Mouse (Mus musculus): ENCODE results near the gene Fgfrl1.

Gene Fgfrl1

DNA sequence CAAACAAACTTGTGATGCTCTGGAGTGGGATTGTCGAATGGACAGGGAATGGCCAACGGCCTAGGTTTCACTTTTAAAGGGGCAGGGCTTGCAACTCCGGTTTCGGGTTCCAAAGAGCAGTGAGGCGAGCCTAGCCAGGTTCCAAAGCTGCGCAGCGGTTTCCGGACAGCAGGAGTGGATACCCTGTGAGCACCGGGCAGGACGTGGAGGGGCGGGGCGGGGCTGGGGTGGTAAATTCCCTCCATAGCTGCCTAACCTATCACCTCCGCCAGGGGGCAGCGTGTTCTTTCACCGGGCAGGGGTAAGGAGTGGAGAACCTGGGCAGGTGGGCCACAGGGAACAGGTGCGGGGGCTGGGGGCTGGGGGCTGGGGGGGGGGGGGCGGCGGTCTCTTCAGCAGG is at the start of gene Fgfrl1:
Gene Fgfrl1, plus strand, starts transcription at position 112 of the 400 bp plus-strand sequence.
- DNase-seq (ENCODE audit: low spot score), result peak; percentile 64

DNA sequence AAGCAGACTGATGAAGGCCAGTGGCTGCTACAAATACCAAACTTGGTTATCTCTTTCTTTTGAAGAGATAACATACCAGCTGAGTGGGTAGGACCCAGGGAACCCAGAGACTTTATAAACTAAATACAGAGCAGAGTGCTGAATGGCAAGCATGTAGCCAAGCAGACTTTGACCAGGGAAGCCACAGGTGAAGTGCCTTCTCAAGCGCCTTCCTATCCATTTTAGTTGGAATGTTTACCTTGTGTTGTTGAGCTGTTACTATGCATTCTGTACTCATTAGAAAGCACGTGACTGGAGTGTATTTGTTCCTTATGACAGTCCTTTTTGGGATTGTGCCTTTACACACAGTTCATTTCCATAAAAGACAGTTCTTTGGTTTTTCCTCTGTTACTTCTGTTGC is 48.5 kb upstream of the Fgfrl1 start:
- no peak for DNase-seq (ENCODE audit: low spot score)

DNA sequence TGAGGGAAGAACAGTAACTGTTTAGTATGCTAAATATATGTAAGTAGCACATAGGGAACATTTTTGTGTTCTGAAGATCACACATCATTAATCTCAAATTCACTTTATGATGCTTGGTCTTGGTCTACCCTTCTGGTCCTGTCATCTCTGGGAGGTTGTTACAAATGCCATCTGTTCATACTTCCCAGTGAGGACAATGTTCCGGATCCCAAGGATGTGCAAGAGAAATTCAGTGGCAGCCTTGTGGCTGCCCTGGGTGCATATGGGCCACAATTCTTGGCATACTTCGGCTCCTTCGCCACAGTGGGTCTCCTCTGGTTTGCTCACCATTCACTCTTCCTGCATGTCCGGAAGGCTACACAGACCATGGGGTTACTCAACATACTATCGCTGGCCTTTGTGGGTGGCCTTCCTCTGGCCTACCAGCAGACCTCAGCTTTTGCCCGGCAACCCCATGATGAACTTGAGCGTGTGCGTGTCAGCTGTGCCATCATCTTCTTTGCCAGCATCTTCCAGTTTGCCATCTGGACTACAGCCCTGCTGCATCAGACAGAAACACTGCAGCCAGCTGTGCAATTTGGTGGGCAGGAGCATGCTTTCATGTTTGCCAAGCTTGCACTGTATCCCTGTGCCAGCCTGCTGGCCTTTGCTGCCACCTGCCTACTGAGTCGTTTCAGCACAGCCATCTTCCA is 46.4 kb upstream of the Fgfrl1 start:
- DNase-seq (ENCODE audit: low spot score), result no peak

DNA sequence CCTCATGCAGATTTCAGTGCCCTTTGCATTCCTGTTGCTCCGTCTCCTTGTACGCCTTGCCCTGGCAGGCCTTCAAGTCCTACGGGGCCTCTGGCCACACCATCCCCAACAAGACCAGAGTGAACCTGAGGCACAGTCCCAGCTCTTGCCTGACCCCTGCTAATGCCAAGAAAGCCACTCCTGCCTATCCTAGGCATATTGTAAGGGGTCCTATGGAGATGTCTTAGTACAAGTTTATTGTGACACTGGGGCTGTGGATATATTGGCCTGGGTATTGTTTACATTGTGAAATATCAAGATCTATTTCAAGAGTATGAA is 45.9 kb upstream of the Fgfrl1 start:
- no peak for DNase-seq (ENCODE audit: low spot score)

DNA sequence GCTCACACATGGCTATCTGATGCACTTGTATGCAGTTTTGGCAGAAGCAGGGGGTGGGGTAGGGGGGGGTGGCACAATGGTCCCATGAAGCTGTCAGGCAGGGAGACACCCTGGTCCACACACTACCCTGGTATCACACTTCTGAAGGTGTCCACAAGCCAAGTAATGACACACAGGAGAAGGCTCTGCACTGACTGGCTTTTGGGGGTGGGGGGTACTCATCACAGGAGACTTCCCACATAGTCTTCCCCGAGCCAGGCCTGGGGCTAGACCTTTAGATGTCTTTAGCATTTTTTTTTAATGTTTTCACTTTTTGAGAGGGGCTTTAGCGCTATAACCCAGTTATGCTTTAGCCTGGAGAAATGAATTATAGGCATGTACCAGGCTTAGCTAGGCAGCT is 44.9 kb upstream of the Fgfrl1 start:
- no peak for DNase-seq (ENCODE audit: low spot score)

DNA sequence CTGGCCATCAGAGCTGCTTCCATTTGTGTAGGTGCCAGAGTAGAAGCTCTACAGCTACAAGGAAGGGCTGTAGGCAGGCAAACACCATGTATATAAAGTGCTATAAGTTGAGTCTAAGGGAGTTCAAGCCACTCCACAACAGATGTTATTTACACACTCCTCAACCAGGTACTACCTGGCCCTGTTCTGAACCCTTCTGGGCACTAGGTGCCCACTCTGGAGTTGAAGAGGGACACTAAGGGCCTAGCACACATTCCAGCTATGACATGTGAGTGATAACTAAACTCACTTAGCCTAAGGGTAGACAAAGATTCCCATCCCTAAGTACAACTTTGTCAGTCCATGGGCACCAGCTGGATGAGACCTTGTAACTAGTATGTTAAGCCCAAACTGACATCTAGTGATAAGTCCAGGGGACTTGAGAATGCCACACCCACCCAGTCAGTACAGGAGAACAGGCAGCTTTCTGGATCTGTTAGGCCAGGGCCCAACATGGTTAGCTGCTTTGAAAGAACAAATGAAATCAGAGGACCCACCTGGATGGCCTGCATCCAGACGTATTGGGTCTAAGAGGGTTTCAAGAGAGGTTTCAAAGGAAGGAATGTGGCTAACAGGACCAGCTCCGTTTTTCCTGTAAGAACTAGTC is 44.2 kb upstream of the Fgfrl1 start:
- no peak for DNase-seq (ENCODE audit: low spot score)

DNA sequence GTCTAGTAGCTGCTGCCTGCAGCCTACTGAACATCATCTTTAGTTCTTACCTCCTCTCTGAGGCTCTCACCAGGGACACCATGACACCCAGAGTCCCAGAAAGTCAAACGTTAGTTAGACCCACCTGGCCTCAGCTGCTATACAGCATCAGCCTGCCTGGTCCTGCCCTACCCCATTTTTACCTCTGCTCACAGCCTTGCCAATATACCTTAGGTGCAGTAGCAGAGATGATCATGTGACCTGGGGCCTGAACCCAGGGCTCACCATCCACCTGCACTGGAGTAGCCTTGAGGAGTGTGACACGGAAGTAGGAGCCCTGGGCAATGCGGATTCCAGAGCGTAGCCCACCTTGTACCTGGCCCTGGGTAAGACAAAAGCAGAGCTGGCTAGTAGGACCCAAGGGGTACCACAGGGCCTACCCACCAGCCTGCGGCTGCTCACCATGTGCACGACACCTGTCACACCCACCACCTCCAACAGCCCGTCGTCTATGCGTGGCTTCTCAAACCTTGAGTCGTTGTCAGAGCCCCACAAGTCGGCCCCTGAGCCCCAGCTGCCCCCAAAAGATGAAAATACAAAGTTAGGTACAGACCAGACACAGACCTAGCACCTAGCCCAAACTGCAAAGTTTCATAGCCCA is 43.1 kb upstream of the Fgfrl1 start:
- DNase-seq (ENCODE audit: low spot score), result no peak

DNA sequence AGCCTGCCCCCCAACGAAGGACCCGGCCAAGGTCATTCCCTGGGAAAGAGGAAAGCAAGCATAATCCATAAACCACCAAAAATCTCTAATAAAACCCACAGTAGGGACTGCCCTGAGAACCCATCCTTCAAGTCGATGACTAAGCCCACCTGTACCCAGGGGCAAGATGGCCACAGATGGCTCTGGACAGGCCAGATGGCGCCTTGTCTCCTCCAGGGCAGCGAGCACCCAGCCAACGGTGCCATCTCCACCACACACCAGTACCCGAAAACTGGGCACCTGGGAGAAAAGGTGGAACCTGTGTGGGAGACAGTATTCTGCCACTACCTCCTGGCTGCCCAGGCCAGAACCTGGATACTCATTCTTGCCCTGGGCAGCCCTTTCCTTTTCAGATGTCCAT is 41.8 kb upstream of the Fgfrl1 start:
- DNase-seq (ENCODE audit: low spot score), result no peak

DNA sequence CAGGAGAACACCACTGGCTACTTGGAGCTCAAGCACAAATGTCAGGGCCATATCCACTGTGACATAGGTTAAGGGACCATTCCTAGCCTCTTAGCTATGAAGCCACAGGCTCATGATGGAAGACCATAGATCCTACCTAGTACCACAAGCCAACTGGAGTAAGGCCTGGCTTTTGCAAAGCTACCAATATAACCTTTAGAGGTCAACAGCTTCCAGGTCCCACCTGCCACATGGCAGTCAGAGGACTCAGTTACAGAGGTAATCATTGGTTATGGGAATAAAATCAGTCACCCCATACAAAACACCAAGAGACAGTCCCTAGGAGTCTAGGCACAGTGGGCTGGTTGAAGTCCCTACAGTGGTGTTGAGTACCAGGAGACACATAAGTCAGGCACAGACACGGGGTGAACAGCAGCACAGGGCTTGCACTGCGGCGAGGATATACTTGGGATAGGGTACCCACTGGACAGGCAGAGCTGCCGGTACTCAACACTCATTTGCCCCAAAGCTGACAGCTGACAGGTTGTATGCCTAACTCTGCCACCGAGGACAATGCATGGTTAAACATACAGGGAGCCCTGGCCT is 41.0 kb upstream of the Fgfrl1 start:
- no peak for DNase-seq (ENCODE audit: low spot score)

DNA sequence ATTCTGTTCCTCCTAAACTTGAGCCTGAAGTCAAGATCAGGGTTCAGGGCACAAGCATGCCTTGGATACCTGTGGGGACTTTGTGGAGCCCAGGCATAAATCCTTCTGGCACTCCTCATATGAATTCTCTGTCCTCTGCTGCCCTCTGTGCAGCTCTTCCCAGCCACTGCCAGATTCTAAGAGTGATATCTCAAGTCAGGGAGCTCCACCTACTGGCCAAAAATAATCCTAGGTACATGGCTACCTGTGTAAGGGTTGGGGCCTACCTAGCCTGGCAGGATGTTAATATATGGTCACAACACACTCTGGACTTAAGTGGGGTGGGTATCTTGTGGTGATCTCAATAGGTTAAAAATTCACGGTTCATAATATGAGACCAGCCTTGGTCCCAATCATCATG is 40.4 kb upstream of the Fgfrl1 start:
- peak; percentile 82 for DNase-seq (ENCODE audit: low spot score)

DNA sequence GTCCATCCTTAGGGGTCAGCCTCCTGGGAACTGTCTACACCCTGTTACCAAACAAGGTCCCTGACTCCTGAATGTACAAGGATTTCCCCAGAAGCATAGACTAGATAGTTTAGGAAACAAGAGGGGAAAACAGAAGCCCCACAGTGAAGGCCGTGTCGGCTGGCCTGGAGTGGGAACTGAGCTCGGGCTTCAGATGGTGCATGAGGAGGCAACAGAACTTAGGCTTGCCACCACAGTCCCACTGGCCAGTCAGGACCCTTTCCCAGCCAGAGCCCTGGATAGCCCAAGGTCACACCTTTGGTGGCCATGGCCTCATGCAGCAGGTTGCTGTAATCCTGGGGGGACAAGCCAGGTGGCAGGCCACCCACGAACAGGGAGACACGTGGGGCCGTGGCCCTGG is 38.8 kb upstream of the Fgfrl1 start:
- DNase-seq (ENCODE audit: low spot score), result no peak

DNA sequence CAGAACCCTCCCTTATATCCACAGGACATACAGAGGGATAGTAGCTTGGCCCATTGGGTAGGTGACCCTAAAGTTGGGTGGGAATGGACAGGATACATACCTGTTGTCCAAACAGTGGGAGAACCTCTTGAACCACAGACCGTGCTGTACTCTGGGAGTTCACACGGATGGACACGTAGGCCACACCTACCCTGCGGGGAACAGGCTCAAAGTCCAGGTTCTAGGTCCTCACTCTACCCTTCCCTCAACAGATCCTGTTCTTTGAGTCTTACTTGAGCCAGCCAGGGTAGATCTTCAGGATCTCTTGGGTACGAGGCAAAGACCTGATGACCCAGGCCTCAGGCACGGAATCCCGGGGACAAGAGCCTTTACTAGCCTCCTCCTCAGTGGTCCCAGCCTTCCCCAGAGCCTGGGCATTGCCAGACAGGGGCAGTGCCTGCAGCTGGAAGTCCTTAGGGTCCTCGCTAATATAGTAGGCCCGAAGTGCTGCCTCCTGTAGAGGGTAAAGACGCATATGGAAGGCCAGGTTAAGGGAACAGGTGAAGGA is 37.7 kb upstream of the Fgfrl1 start:
- DNase-seq (ENCODE audit: low spot score), result no peak

DNA sequence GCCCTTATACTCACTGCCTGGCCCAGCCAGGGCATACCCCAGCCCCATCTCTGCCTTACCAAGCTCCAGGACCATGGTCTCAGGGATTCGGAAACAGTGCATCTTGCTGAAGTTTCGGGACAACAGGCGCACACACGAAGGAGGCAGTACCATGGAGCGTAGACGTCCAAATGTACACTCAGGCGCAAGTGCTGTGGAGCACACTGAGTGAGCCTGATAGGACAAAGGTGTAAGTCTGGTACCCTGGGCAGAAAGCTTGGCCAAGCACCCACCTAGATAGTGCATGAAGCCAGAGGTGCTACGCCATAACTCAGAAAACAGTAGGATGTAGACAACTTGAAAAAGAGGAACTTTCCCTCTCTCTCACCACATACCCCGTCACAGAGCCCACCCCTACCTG is 36.8 kb upstream of the Fgfrl1 start:
- no peak for DNase-seq (ENCODE audit: low spot score)

DNA sequence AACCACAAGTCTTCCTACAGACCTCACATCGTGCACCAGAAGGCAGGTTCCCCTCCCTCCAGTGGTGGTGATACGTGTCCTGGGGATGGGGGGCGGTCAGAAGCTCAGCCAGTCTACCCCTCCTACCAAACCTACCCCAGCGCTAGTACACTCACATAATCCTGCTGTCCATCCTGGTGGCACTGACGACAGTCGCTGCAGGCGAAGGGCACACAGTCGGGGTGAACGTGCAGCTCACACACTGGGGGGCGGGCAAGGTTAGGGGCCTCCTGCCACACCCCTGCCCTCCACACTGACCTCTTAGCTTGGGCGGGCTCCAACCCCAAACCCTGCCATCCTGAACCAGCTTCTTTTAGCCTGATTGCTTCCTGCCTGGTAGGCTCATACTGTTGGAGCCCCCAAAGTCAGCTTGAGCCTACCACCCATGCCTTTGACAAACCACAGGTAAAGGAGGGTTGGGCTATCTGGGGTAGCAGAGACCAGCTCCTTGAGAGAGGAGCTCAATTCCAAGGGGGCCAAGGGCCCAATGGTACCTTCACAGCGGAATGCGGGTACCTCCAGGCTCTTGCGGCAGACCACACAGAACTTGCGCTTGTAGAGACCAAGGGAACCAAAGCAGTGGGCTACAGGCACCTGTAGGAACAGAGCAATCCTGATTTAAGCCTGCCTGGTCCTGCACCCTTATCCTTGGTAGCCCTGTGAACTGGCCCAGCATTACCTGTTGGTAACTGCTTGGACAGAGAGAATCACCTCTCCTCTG is 36.1 kb upstream of the Fgfrl1 start:
- DNase-seq (ENCODE audit: low spot score), result no peak

DNA sequence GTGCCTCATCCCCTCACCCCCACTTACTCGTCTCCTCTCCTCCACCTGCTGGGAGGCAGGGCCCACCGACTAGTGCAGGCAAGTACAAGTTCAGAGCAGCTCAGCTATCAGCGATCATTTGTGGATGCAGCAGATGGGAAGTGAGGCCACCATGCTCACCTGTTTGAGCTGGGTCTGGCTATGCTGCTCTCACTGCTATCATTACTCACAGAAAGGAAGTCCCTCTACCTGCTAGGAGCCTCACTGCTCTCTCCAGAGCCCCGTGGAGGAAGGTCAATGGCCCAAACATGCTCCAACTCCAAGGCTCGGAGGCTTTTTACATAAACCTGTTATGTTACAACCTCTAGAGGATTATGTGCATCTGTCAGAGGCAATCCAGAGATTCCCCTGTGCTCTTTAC is 34.8 kb upstream of the Fgfrl1 start:
- no peak for DNase-seq (ENCODE audit: low spot score)

DNA sequence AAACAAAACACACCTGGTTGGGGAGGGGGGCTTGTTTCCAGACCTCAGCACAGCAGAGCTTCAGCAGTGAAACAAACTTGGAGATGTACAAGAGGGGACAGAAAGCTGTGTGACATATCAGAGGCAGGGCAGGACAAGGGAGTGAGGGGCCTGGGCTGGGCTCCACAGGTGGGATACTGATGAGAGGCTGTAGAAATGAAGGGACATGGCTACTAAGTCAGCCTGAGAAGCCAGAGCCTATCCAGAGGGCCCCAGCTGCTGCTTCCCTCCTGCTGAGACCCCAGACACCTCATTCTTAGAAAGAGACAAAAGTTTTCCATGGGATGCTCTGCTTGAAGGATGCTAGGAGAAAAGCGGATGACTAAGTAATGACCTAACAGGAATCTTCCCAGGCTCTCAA is 33.6 kb upstream of the Fgfrl1 start:
- DNase-seq (ENCODE audit: low spot score), result no peak

DNA sequence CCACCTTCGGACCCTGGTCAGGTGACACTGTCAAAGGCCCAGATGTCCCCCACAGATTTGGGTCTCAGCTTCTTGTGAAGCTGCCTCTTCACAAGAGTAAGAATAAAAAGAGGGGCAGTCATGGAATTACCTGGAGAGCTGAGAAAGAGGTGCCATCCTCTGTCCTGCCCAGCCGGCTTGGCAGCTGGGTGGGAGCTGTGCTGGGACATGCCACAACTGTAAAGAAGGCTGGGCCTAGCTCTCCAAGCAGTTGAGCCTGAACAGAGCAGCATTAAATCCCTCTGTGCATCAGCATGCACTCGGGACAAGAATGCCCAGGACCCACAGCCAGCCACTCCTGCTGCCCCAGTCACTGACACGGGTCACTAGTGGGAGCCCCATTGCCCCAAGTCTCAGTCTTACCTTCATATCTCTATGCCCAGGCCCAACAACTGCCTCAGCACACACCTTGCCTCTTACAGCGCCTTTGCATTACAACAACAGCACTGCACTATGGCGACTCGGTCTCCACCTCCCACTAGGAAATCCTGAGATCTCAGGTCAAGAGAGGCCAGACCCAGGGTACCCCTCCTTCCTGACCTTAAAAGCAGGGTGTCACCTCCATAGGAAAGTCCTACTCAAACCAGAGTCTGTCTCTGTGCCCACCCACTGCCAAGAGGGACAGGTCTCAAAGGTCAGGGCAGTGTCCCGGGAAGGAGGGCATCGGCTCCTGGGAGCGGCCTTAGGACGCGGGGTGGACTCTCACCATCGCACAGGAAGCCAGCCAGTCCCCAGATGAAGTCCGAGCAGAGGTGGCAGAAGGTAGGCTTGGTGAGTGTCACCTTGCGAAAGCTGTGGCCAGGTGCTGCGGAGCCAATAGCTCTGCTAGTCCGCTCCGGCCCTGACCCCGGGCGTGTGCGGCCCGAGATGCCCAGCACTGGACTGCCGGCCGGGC is 32.2 kb upstream of the Fgfrl1 start, which contains the start of gene Idua:
Gene Idua, plus strand, starts transcription at position 634 of the 934 bp plus-strand sequence.
- DNase-seq (ENCODE audit: low spot score), result peak; percentile 11

DNA sequence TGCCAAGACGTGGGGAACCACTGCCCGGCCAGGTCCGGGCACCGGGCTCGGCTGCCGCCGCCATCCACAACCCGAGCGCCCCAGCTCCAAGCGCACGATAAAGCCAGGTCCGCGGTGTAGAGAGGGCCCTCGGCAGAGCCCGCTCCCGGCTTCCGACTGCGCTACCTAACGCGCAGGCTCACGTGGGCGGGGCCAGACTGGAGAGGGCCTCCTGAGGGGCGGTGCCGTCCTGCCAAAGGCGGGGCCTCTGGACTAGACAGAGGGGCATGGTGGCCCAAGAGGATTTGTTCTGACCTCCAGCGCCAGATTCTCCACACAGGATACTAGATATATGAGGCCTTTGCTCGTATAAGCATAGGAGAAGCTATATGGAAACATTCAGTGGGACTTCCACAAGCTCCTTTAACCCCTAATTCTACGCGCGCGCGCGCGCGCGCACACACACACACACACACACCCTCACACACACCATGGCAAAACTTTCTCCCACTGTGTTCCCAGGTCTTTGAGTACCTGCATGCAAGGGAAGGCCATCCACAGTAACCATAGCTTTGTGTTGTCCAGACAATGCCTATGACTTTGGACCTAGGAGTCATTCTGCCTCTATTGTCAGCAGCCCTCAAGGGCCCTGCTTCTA is 31.4 kb upstream of the Fgfrl1 start:
- peak; percentile 93 for DNase-seq (ENCODE audit: low spot score)

DNA sequence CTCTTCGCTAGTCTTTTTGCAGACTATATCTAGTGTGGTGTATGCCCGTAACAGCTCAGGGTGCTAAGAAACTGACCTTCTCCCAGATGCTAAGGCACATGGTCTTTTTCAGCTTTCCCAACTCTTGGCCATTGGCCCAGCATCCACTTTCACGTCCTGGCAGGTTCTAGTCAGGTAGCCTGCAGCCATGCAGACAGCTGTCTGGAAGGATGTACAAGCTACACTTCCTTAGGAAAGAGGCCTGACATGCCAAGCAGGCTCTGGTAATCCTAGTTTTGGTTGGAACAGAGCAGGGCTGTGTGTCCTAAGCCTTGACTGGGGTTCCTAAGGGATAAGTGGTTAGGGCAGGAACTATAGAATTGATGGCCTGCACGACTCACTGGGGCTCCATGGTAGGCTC is 29.4 kb upstream of the Fgfrl1 start:
- no peak for DNase-seq (ENCODE audit: low spot score)

DNA sequence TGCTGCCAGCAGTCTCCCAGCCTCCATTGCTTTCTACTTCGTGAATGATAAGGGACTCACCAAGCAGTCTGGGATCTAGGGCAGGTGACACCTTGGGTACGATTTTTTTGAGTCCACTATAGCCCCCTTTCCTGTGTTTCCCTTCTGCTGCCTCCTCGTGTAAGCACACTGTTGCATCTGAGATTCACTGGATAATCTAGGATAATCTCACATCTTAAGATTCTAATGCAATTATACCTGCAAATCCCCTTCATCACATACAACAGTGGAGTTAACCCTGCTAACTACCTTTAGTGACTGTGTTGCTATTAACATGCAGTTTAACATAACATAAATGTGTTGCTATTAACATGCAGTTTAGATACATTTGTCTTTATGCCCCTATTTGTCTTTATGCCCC is 27.1 kb upstream of the Fgfrl1 start:
- no peak for DNase-seq (ENCODE audit: low spot score)

DNA sequence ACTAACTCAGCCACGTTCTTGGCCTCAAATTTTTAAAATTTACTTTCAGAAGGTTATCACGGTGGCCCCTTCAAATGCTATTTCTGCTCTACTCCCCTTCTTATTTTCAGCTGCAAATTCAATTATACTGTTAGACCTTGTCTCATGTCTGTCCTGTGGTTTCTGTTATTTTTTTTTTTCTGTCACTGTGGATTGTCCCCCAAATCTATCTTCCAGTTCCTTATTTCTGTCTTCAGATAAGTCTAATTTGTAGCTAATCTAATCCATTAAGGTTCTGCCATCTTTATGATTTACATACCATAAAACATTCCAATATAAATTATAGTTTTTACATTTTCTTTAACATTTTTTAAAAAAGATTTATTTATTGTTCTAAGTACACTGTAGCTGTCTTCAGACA is 24.8 kb upstream of the Fgfrl1 start:
- no peak for DNase-seq (ENCODE audit: low spot score)
